Mouse (Mus musculus) cortical plate, adult 2 months (tissue): ENCODE measurements around the gene Zfp740.

Experiments
- CTCF ChIP-seq: fragments of 200-500 bp; IDR thresholded peaks from 2 replicates; pipeline ENCODE4 v1.5.1; 2011; ENCODE audit warnings: mild to moderate bottlenecking, control low read depth, low read length; ENCODE audit not compliant: insufficient read depth; ENCODE audit errors: extremely low read depth
- POLR2A ChIP-seq: fragments of 200-500 bp; IDR thresholded peaks from 2 replicates; pipeline ENCODE4 v1.6.1; 2011; ENCODE audit warnings: mild to moderate bottlenecking, low read length, control low read depth; ENCODE audit not compliant: insufficient read depth; ENCODE audit errors: extremely low read depth

GRCm38 (mm10) chr15:102256431-102257201 lies 53.6 kb downstream of the Zfp740 start:
- TF ChIP-seq CTCF (no peak), POLR2A (no peak)
